Mouse (Mus musculus) E14TG2a.4 (cell line): ENCODE measurements around the gene Btrc.

Experiments
- CTCF ChIP-seq: conservative IDR thresholded peaks from 2 replicates; pipeline ENCODE4 v1.5.1; 2014; ENCODE audit warnings: low read length
- NANOG ChIP-seq: IDR thresholded peaks from 2 replicates; pipeline ENCODE4 v1.6.1; 2014; ENCODE audit warnings: borderline replicate concordance, low read length, mixed read lengths
- POU5F1 ChIP-seq: IDR thresholded peaks from 2 replicates; pipeline ENCODE4 v1.6.1; 2014; ENCODE audit warnings: low read length, borderline replicate concordance

DNA sequence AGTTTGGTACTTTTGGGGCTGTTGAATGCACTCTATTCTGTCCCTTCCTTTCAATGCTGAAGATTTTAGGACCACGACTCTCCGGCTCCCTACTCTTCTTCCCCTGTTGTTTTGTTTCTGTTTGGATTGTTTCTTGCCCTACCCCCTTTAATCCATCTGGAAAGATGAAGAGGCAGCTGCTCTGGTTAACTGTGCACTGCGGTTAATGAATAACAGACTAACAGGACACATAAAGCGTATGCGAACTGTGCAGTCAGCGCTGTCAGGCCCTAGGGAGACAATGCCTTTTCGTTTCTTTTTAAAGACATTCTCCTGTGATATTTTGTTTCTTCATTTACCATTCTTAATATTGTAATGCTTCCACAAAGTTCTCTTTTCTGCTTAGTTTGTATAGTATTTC, 58.7 kb downstream of the Btrc start:
- TF ChIP-seq CTCF = no peak
- no peak for TF ChIP-seq NANOG
- no peak for TF ChIP-seq POU5F1
